In the genomic region with DNA sequence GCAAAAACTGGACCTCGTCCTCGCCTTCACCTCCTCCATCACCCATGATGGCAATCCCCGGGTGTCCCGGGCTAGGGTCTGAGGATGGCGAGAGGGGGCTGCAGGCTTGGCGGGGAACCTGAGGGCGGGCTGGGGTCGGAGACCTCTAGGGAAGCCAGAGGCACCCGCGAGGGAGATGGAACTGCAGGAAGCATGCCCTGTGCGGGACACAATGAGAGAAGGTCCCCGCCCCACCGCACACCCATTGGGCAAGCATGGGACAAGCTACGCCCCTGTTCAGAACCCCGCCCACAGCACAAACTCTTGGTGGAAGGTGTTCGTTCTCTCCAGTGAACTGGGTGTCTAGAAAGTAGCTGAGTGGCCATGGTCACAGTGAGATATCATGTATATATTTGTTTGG, we compare ENCODE assay signal across 8 mouse cellular contexts. TPM values are rescaled to one million over a fixed set of nuclear protein-coding genes. Genes with fewer than 3 reads are reported as not detected.
DNase-seq lines count a peak whose midpoint lies in the region; ATAC-seq lines count a peak whose summit lies in the region.

A gene (minus strand): TSS at position 210 of the 400 bp plus-strand sequence.

- DNase-seq in 3T3-L1 (ENCODE audit: low read depth, low spot score) (peak; percentile 7), MN1 (ENCODE audit: low spot score) (peak; percentile 53)
- DNase-seq in kidney, postnatal 36 days, result peak; percentile 49 to 71
- DNase-seq in right cerebral cortex, postnatal 25 days, result no peak

- no peaks in the 10 kb centered on the region for H3K36me3 ChIP-seq in embryonic facial prominence, embryonic 12.5 days
- no peaks in the 10 kb centered on the region for H3K36me3 ChIP-seq in heart, embryonic 15.5 days
- H3K36me3 ChIP-seq in megakaryocyte, embryonic 14.5 days (replicated peaks; ENCODE audit: low read length), result no peaks in the 10 kb centered on the region
- H3K36me3 ChIP-seq in stomach, embryonic 14.5 days (ENCODE audit: control insufficient read depth, insufficient read depth, low read length), result no peaks in the 10 kb centered on the region

- H3K4me1 ChIP-seq in embryonic facial prominence, embryonic 12.5 days, result peaks cover 10% of the 10 kb centered on the region; the same call in 1 of the 2 replicates
- peaks cover 14% of the 10 kb centered on the region for H3K4me1 ChIP-seq in heart, embryonic 15.5 days (replicated peaks)
- H3K4me1 ChIP-seq in megakaryocyte, embryonic 14.5 days, result peaks cover 50% of the 10 kb centered on the region
- peaks cover 16% of the 10 kb centered on the region; the same call in 1 of the 2 replicates for H3K4me1 ChIP-seq in stomach, embryonic 14.5 days (ENCODE audit: control insufficient read depth, insufficient read depth, low read length)

- WGBS in embryonic facial prominence, embryonic 12.5 days, result under 1% methylated on average over 16 of the region's 16 CpGs
- WGBS in heart, embryonic 15.5 days, result under 1% methylated on average over 16 of the region's 16 CpGs
- WGBS in stomach, embryonic 14.5 days, result 1% methylated on average over 16 of the region's 16 CpGs

- 0 out of 2 replicates have a peak, but pooled peaks cover 2% of the 10 kb centered on the region for H3K27me3 ChIP-seq in embryonic facial prominence, embryonic 12.5 days
- H3K27me3 ChIP-seq in heart, embryonic 15.5 days, result peaks cover 5% of the 10 kb centered on the region; the same call in 1 of the 2 replicates
- peaks cover 32% of the 10 kb centered on the region for H3K27me3 ChIP-seq in megakaryocyte, embryonic 14.5 days (replicated peaks)
- no peaks in the 10 kb centered on the region for H3K27me3 ChIP-seq in stomach, embryonic 14.5 days (ENCODE audit: control insufficient read depth, insufficient read depth, low read length)

- H3K4me3 ChIP-seq in embryonic facial prominence, embryonic 12.5 days, result peak within 1 kb of the TSS; percentile 47
- H3K4me3 ChIP-seq in heart, embryonic 15.5 days, result peak within 1 kb of the TSS; percentile 38
- peak within 1 kb of the TSS; percentile 81 for H3K4me3 ChIP-seq in megakaryocyte, embryonic 14.5 days (replicated peaks)
- H3K4me3 ChIP-seq in stomach, embryonic 14.5 days (ENCODE audit: low read depth, low read length), result peak within 1 kb of the TSS; percentile 31

- no peaks in the 10 kb centered on the region for H3K9me3 ChIP-seq in embryonic facial prominence, embryonic 12.5 days
- H3K9me3 ChIP-seq in heart, embryonic 15.5 days (replicated peaks), result no peaks in the 10 kb centered on the region
- no peaks in the 10 kb centered on the region for H3K9me3 ChIP-seq in megakaryocyte, embryonic 14.5 days
- no peaks in the 10 kb centered on the region for H3K9me3 ChIP-seq in stomach, embryonic 14.5 days (ENCODE audit: control insufficient read depth, low read depth, low read length)

- H3K4me2 ChIP-seq in embryonic facial prominence, embryonic 12.5 days (replicated peaks), result peak within 1 kb of the TSS; percentile 82
- H3K4me2 ChIP-seq in heart, embryonic 15.5 days, result peak within 1 kb of the TSS; percentile 64
- H3K4me2 ChIP-seq in stomach, embryonic 14.5 days (replicated peaks; ENCODE audit: low read depth, low read length), result peak within 1 kb of the TSS; percentile 78

- peak within 1 kb of the TSS; percentile 56 for H3K9ac ChIP-seq in embryonic facial prominence, embryonic 12.5 days
- H3K9ac ChIP-seq in heart, embryonic 15.5 days, result no peak within 1 kb of the TSS
- peak within 1 kb of the TSS; percentile 18; the same call in 1 of the 2 replicates for H3K9ac ChIP-seq in stomach, embryonic 14.5 days (replicated peaks; ENCODE audit: low read depth, low read length)

- ATAC-seq in embryonic facial prominence, embryonic 12.5 days (ENCODE audit: insufficient number of reproducible peaks, insufficient read depth, low FRiP score, low TSS enrichment), result peak; percentile 83
- ATAC-seq in heart, embryonic 15.5 days (replicated peaks; ENCODE audit: insufficient number of reproducible peaks, insufficient read depth, low FRiP score, low read depth), result no peak; the same call in 1 of the 2 replicates
- ATAC-seq in stomach, embryonic 14.5 days (ENCODE audit: insufficient number of reproducible peaks, insufficient read depth, low FRiP score, low read depth), result peak; percentile 78; the same call in 1 of the 2 replicates

- H3K27ac ChIP-seq in embryonic facial prominence, embryonic 12.5 days, result no peak within 1 kb of the TSS
- no peak within 1 kb of the TSS for H3K27ac ChIP-seq in heart, embryonic 15.5 days
- H3K27ac ChIP-seq in stomach, embryonic 14.5 days (ENCODE audit: low read length), result no peak within 1 kb of the TSS

RNA-seq across cellular contexts. Expression of the gene that starts here (rescaled TPM):
- 3.7 and 4.3 TPM in 2 replicates for polyA plus RNA-seq in embryonic facial prominence, embryonic 12.5 days (2016; fragmentation: Nextera tagmentation; extraction: Ambion mirVana)
- 0.09 and 0.15 TPM in 2 replicates for polyA plus RNA-seq in heart, embryonic 15.5 days (2015; fragmentation: Nextera tagmentation; extraction: Ambion mirVana)
- 0.12 TPM in 1 of 2 replicates, not detected in the other for polyA plus RNA-seq in megakaryocyte, embryonic 14.5 days (2012; ENCODE audit: insufficient read depth, low replicate concordance)
- polyA plus RNA-seq in stomach, embryonic 14.5 days (2014; fragmentation: Nextera tagmentation; extraction: Ambion mirVana), result 0.30 and 0.78 TPM in 2 replicates

Comparison
In these comparisons a context has a peak if more than half of its experiments do, and no peak if none do; other contexts are left out.
1. Peak in ATAC-seq, H3K4me3 ChIP-seq, H3K9ac ChIP-seq and H3K4me2 ChIP-seq in stomach, embryonic 14.5 days; RNA of the gene not detected or under 1 TPM.
2. H3K4me3 ChIP-seq: peak in every context shown above with its lines; median percentile 81 in megakaryocyte, embryonic 14.5 days; 47 in embryonic facial prominence, embryonic 12.5 days; 38 in heart, embryonic 15.5 days; 31 in stomach, embryonic 14.5 days.